Mouse (Mus musculus) adrenal gland, postnatal 25 days (tissue): ENCODE measurements at regions not wholly inside any gene's neighbourhood (a gene's known extent, or its start where the extent isn't known, plus 50 kb on each side); places are given as distances from the start of the nearest gene placed in this dataset.
"Not testable (repeated sequence)": the region's sequence is repeated elsewhere in the genome, so short reads cannot be mapped to it uniquely, and the experiment has no call there.

Experiments
- DNase-seq: peaks from one replicate; pipeline ENCODE4 v3.0.0; 2021; ENCODE audit warnings: mixed read lengths

DNA sequence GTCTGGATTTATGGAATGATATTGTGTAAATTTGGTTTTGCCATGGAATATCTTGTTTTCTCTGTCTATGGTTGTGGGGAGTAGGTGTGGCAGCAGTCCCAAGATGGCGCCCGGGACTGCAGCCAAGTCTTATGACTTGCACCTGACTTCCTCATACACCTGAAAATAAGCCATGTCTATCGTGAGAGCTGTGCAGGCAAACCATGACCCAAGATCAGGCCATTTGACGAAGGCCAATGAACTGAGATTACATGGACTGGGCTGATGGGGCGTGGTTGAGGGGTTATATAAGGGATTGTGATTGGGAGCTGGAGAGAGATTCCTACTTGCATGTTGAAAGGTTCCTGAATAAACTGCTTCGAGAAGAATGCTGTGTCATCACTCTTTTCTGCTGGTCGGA lies 139.5 kb downstream of the Slc6a15 start:
- DNase-seq = not testable (repeated sequence)

DNA sequence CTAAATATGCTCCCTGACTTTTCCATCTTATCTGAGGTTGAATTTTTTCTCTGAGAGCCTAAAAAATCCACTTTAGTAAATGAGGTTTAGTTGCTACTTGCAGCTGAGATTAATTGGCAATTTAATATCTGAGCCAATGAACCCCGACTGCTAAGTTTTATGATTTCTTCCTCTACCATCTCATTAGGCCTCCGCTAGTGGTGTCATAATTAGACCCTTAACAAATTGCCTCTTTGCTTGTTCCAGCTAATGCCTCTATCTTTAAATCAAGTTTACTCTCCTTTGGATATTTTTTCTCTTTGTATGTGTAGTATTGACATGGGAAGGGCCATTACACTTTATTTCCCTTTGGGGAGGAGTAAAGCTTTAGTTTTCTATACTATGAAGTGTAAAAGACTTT lies 176.9 kb downstream of the Slc6a15 start:
- no peak for DNase-seq

DNA sequence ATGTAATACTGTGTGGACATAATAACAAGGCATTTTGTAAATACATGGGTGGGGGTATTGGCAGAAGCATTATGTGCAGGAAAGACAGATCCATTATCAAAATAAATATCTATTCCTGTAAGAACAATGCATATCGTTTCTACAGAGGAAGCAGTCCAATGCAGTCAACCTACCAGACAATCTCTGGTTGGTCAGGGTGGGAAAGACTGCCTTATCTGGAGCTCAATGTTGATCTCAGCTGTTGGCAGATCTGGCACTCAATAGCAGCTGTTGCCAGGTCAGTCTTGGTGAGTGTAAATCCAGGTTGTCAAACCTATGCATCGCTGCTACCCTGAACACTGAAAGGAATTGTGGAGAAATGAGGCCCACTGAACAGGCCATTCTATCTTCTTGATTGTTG lies 181.9 kb downstream of the Slc6a15 start:
- DNase-seq = no peak

DNA sequence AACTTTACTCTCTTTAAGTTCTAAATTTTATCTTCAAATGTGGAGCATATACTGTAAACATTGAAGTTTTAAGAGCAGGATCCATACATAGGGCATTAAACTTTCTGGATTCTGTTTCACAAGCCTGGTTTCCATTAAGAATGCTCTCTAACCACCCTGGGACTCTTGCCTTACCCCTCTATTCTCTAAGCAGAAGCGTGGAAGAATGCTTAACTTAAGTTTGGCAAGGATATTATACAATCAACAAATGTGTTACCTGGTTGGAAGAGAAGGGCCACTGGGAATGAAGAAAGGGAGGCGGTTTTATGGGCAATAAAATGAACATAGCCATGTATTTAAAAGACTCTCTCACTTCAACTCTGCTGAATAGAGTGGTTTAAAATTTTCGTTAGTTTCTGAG lies 217.5 kb downstream of the Slc6a15 start:
- no peak for DNase-seq

DNA sequence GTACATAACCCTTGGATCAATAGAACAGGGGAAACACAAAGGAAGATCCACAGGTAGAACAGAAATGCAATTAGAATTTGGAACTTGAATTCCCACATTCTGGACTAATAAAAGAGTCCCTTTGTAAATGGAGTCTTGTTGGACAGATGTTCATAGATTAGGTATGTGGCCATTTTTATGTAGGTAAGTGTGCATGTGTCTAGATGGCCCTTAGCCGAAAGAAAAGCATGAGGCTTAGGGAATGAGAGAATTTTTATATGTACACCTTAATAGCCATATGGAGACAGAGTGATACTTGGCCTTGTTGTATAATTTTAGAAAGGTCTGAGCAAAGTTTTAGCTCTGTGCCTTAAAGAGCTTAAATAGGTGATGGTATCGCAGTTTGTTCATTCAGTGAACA lies 217.9 kb downstream of the Slc6a15 start:
- no peak for DNase-seq

DNA sequence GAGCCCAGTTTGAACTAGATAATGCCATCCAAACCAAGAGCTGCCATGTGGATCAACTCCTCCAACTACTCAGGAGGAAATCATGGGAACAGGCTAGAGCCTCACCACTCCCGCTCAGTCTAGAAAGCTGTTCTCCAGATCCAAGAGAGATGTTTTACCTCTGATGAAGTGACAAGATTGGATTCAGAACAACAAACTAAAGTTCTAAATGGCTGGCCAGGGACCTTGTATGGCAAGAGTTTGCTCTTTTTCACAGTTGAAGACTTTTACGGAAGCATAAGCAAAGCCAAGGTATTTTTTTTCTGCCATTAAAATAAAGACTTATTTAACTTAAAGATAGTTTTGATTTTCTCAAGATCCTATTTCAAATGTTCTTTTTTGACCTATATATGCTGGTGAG lies 224.4 kb downstream of the Slc6a15 start:
- no peak for DNase-seq

DNA sequence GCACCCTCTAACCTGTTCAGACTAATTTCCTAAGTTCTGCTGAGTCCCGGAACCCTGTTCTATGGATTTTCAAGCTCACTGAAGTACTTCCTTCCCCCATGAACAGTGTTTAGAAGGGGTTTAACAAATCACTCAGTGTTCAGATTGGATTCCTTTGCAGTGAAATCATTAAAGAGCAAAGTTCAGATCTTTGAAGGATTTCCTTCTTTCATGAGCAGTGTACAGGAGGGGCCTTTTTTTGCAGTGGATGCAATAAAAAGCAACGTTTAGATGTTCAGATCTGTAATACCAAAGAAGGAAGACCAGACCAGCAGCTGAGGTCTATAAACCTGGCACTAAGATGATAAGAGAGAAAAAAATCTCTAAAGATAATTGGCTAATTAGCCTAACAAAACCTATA lies 273.6 kb downstream of the Slc6a15 start:
- DNase-seq = no peak

DNA sequence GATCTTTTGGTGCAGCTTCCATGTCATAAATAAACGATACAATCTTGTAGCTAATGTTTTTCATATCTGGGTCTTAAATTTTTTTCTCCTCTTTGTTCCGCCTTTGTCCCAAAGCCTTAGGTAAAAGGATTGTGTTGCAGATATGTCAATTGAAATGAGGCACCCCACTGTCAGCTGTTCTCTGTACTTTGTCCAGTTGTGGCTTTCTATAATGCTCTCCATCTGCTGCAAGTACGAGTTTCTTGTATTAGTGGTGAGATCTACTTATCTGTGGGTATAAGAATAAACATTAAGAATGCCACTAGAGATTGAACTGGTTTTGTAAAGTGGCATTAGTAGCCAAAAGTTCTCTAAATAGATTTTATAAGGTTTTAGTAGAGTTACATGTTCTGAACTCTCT lies 282.3 kb downstream of the Slc6a15 start:
- DNase-seq = no peak

DNA sequence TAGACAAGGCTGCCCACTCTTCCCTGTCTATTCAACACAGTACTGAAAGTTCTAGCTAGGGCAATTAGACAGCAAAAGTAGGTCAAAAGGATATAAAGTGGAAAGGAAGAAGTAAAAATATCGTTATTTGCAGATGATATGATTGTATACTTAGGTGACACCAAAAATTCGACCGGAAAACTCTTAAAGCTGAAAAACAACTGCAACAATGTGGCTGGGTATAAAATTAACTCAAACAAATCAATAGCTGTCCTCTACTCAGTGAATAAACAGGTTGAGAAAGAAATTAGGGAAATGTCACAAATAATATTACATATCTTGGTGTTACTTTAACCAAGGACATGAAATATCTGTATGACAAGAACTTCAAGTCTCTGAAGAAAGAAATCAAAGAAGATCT lies 305.5 kb downstream of the Slc6a15 start:
- no peak for DNase-seq

DNA sequence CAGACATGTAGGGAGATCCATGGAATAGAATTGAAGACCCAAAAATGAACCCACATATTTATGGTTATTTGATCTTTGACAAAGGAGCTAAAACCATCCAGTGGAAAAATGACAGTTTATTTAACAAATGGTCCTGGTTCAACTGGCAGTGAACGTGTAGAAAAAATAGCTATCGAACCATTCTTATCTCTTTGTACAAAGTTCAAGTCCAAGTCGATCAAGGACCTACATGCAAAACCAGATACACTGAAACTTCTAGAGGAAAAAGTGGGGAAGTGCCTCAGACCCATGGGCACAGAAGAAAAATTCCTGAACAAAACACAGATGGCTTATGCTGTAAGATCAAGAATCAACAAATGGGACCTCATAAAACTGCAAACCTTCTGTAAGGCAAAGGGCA lies 306.2 kb downstream of the Slc6a15 start:
- no peak for DNase-seq

DNA sequence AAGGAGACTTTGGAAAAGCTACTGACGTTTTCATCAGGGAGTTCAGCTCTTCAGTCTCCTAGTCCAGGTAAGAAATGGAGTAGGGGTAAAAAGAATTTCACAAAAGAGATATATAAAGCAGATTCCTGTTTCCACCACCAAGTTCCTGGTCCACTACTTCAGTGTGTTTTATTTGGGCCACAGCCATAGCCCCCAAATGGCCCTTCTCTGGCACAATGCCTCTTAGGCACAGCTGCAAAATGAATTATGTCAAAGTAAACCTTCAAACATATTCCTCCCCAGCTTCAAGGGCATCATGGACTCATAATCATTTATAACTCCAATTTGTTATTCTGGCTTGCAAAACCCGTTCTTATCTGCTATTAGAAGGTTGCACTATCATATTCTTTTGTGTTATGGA lies 325.1 kb downstream of the Slc6a15 start:
- no peak for DNase-seq

DNA sequence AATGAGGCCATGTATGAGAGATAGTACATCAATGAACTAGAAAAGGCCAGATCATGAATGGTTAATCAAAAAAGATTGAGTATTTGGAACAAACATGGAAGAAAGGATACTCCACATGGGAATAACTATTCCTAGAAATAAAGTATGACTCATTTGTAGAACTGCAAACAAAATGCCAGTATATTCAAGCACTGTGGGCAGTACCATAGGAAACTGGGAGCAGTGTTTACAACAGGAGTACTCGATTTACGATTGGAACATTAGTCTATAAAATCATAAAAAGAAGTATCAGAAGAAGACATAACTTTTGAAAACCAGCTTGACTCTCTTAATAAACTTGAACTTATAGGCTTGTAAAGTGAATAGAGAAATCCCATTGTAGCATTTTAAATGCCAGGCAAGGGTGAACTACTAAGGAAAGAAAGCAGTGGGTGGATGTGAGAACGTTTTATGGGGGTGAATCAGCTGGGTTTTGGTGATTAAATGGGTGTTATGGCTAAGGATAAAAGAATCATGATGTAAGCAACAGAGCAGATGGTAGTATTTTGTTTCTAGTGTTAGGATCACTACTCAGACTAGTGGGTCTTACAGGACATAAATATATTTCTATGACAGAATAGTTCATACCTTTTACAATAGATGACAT lies 347.6 kb downstream of the Slc6a15 start:
- no peak for DNase-seq

DNA sequence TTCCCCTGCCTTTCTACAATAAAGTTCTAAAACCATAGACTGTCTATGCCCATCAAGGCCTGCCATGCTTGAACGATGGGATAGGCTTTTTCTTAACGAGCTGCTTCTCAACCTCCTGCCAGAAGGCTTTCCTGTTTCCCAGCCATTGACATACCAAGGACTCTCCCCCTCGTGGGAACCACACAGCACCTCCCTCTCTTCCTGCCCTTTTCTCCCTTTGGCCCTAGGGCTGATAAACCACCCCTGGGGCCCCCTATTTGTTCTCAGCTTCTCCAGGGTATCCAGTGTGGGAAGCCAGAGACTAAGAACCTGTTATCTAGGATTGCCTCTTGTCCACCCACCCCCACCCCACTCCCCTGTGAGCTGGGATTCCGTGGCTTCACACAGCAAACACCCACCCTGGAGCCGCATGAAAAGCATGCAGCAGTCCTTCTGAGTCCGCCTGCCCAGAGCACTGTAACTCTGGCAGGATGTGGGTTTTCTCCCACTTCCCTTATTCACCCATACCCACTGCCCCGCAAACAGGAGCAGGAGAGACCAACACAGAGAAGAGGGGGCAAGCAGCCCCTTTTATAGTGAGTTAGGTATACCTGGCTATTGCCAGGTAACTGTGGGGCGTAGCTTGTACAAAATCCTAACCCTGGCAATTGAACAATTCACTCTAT lies 351.5 kb downstream of the Slc6a15 start:
- DNase-seq = no peak

DNA sequence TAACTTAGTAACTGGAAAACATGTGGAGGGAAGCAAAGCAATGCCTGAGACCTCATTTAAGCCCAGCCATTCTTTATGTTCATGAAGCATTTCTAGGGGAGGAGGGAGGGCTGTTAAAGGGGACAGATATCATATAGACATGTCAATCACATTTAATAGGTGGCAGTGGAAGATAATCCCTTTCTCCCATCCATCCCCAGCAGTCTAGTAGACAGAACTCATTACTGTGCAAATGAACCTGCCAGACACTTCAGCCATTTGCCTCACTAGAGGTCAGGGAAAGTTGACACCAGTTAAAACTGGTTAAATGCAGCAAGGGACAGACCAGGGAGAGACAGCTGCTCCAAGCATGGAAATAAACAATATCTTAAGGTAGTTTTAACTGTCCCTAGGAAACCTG lies 359.1 kb downstream of the Slc6a15 start:
- DNase-seq = no peak

DNA sequence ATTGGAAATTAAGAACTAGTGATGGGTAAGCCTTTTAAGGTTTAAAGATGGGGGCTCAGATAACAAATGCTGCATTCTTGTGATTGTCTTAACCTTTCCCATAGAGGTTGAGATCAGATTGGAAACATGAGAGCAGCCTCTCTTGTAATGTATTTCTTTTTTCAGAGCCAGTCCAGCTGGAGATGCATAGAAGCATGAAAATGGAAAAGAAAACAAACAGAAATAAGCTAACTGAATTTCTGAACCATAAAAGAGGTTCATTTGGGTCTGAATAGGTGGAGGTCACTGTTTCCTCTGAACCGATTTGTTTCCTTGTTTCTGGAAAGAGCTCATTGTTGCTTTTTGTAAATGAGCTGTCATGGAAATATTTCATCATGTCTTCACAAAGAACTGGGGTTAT lies 363.9 kb downstream of the Slc6a15 start:
- DNase-seq = no peak

DNA sequence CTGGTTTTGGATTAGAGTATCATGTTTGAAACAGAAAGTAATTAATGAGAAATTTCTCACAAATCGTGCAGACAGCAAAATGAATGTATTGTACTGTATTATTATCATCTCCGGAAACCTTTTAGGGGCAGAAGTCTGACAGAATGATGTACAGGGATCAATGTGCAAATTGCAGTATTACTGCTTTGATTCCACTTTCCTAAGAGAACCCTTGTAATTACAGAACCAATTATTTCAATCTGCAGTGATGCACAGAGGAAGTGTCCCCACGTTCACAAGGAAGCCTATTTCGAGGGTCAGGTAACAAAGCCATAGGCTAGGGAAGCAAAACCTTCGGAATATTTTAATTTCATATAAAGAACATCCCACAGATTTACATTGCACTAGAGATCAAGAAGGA lies 364.4 kb downstream of the Slc6a15 start:
- DNase-seq = no peak

DNA sequence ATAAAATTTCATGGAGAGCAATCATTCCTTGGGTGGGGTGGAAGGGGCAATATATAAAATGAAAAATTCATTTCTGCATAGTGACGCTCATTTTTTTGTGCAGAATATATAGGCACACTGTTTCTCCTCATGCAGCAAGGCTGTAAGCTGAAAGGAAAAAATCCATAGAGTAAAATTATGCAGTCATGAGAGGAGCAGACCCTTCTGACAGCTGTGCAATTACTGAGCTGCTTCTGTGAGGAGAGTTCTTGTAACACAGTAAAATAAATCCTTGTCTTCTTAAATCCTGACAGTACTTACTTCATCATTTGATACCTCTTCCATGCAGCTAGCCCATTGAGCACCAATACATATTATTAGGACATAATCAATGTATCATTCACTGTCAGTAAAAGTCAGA lies 362.7 kb upstream of the Gm21293 start:
- no peak for DNase-seq

DNA sequence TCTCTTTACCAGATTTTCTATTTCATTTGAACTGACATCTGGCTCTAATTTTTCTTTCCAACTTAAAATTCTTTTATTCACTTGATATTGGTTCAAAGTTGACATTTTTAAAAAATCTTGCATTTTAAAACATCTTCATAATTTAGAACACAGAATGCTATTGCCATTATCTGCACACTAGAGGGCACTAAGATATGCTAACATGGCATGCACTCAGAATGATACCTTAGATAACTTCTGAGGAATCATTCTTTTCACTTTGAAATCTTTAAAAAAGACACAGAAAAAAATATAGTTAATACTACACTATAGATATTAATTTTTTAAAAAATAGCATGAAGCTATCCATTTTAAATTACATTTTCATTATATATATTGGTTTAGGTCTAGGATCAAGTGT lies 357.9 kb upstream of the Gm21293 start:
- no peak for DNase-seq

DNA sequence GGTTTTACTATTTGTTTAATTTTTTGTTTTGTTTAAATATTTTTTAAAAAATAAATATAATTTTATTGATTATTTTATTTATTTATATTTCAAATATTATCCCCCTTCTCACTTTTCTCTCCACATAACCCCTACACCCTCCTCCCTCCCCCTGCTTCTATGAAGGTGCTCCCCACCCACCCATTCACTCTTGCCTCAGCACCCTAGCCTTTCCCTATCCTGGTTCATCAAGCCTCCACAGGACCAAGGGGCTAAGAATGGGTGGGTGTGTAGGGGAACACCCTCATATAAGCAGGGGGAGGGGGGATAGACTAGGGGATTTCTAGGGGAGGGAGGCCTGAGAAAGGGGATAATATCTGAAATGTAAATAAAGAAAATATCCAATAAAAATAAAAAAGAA lies 313.7 kb upstream of the Gm21293 start:
- DNase-seq = no peak

DNA sequence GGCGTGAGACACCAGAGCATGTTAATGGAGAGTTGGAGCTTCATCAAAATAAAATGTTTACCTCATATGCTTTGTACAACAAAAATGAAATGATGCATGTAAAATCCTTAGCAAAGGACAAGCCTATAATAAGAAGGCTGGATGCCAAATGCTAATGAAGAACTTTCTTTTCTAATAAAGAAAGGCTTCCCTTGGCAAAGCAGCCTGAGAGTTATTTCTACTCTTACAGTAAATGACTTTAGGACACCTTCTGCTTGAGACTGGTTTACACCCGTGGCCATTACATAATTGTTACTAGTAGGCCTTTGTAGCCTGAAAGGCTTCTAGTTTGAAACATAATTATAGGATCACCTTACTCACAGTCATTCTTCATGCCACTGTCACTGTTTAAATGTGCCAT lies 310.7 kb upstream of the Gm21293 start:
- no peak for DNase-seq

DNA sequence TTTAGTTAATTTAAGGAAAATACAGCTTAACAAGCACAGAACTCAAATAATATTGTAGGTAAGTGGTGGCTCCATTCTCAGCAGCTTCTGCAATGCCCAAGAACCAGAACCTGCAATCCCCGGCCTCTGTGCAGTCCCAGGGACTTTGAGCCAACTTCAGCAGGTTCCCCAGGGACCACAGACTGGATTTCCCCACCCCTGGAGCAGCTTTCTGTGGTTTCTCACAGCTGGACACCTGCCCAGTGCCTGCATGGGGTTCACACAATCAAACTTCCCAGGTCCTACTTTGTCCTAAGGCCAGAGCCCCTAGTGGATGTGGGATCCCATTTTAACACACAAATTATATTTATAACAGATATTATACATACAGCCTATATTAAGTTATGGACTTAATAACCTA lies 287.6 kb upstream of the Gm21293 start:
- DNase-seq = peak; percentile 16

DNA sequence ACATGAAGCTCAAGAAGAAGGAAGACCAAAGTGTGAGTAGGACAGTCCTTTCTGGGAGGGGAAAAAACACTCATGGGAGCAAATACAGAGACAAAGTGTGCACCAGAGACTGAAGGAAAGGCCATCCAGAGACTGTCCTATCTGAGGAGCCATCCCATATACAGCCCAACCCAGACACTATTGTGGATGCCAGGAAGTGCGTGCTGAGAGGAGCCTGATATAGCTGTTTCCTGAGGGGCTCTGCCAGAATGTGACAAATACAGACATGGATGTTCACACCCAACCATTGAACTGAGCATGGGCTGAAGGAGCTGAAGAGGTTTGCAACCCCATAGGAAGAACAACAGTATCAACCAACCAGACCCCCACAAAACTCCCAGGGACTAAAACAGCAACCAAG lies 281.9 kb upstream of the Gm21293 start:
- DNase-seq = no peak

DNA sequence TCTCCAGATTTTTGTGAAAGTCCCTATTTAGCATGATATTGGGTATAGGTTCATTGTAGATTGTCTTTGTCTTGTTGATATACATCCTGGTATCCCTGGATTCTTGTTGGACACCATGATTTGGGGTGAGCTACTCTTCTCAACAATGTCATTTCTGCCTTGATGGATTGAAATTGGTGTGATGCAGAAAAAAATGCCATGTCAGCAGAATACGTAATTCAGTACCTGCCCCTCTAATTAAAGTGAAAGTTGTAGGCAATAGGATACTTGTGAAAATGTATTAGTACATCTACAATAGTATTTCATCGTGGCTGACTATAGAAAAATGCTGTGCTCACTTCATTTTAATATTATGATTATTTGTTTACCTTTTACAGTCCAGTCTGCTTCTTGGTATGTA lies 280.7 kb upstream of the Gm21293 start:
- no peak for DNase-seq

DNA sequence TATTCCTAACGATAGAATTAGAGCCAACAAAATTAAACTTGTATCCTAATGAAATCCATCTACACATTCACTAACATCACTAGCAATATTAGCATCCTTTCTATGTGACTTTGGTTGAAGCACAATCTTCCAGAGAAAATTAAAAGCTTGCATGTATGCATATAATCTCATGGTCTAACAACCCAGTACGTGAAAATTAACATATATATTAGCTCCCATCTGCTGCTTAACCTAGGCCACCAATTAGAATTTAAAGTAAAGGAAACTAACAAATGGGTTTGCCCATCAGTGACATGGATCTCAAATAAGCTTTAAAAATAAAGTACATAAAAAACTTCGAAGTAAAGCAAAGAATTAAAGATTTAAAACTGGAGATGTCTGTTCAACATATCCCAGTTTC lies 278.9 kb upstream of the Gm21293 start:
- no peak for DNase-seq

DNA sequence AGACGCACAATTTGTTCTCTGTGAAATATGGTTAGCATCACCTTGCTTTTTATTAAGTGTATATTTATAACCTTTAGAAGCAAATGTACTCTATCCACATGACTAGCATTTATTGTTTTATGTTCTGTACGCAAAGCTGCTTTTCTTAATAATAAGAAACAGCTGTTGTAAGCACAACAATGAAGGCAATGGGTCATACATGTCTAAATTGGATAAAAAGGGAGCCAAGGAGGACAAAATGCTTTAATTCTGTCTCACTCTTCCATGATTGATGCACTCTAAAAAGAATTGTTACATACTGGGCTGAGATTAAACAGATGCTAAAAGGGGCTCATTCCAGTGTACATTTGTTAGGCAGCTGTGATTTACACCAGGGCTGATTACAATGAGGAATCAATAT lies 232.7 kb upstream of the Gm21293 start:
- DNase-seq = no peak
